Mouse (Mus musculus): ENCODE measurements around the gene Bcl11a. TPM values are rescaled to one million over a fixed set of nuclear protein-coding genes. Genes with fewer than 3 reads are reported as not detected.
"Not testable (repeated sequence)": the region's sequence is repeated elsewhere in the genome, so short reads cannot be mapped to it uniquely, and the experiment has no call there.

Gene Bcl11a
- polyA plus RNA-seq, 1 experiment from 2014 or later = 117 TPM

DNA sequence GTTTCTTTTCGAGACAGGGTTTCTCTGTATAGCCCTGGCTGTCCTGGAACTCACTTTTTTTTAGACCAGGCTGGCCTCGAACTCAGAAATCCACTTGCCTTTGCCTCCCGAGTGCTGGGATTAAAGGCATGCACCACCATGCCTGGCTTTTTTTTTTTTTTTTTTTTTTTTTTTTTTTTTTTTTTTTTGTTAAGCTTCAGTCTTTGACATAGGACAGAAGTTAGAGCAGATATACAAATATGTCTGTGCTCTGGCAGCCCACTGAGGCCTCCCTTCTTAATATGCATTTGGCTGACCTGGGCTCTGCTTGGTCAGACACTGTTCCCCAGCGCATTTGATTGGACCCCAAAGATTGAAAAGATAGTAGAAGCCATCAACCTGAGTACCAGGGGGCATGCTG, 51.0 kb downstream of the Bcl11a start:
- not testable (repeated sequence) for ATAC-seq (ENCODE audit: low FRiP score, low TSS enrichment); H3K36me3 ChIP-seq (ENCODE audit: control insufficient read depth, insufficient read depth, low read length); H3K4me2 ChIP-seq (ENCODE audit: low read length); H3K27me3 ChIP-seq (ENCODE audit: control insufficient read depth, insufficient read depth, low read length); H3K4me3 ChIP-seq (replicated peaks; ENCODE audit: low read depth, low read length); H3K9me3 ChIP-seq (ENCODE audit: control insufficient read depth, low read length); DNase-seq; H3K9ac ChIP-seq (replicated peaks; ENCODE audit: low read length)
- Histone ChIP-seq H3K4me1 (ENCODE audit: control insufficient read depth, insufficient read depth, low read length) (peaks cover 17% of the 10 kb centered on the region; the same call in 1 of the 2 replicates), H3K27ac (replicated peaks; ENCODE audit: low read depth, low read length) (0 out of 2 replicates have a peak overlapping the region, but pooled peaks have one; percentile 13)
- WGBS = 81% methylated on average over 4 of the region's 4 CpGs

DNA sequence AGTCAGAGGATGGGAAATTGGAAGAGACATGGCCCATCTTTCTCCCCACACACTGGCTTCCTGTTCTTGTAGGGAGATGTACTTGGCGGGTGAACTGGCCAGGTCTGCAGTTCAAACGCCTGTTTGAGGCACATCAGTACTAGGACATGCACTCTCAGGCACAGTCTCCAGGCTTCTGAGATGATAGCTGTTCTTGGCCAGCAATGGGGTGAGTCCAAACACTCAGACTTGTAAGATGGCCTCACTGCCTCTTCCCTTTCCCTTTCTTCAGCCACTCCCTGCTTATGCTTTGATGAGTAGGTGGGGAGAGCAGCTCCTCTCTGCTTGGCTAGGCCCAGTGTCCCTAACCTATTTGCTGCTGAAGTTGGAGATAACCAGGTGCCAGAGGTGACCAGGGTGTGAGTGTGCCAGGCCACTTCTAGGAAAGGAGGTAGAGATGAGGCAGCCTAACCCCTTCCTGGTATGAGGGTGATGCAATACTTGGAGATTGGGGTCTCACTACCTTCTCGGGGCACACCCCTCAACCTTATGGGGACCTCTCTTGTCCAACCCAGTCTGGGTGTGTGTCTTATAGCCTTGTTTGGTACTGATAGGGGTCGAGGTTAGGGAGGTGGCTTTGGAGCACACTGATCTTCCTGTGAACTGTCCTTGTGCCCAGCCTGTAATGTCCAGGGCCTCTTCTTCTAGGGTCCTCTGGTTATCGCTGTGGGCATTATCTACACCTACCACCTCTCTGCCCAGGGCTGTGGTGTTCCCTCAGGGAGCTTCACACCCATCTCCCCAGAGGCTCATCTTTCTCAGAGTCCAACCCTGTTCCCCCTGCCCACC, 51.7 kb downstream of the Bcl11a start:
- no peak for ATAC-seq (ENCODE audit: low FRiP score, low TSS enrichment)
- Histone ChIP-seq H3K27ac (replicated peaks; ENCODE audit: low read depth, low read length) (0 out of 2 replicates have a peak overlapping the region, but pooled peaks have one; percentile 13), H3K4me3 (replicated peaks; ENCODE audit: low read depth, low read length) (no peak overlapping the region), H3K36me3 (ENCODE audit: control insufficient read depth, insufficient read depth, low read length) (no peaks in the 10 kb centered on the region), H3K9ac (replicated peaks; ENCODE audit: low read length) (no peak overlapping the region), H3K4me2 (ENCODE audit: low read length) (no peak overlapping the region), H3K27me3 (ENCODE audit: control insufficient read depth, insufficient read depth, low read length) (no peaks in the 10 kb centered on the region), H3K4me1 (ENCODE audit: control insufficient read depth, insufficient read depth, low read length) (peaks cover 17% of the 10 kb centered on the region; the same call in 1 of the 2 replicates), H3K9me3 (ENCODE audit: control insufficient read depth, low read length) (no peaks in the 10 kb centered on the region)
- WGBS = 95% methylated on average over 5 of the region's 5 CpGs
- DNase-seq = no peak

DNA sequence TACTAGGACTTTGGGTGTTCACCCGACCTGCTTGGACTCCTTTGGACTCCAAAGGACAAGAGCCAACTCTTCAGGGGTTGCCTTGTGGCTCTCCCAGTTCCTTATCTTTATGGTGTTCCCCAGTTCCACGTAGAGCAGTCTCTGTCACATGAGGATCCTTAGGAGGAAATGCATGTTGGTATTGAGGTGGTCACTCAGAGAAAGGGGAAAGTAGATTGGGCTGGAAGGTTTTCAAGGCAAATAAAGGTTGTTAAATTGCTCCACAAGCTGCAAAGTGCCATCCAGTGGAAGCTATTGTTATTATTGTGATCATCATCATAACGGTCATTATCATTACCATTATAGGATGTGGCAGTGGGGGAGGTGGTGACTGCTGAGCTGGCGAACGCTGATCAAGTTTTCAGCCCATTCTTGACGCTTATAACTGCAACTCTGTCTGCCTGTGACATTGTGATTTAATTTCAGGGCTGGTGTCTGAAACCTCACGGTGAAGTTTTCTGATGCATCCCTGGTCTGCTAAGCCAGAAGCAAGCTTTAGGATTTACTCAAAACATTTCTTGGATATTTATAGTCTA, 52.4 kb downstream of the Bcl11a start:
- Histone ChIP-seq H3K27me3 (ENCODE audit: control insufficient read depth, insufficient read depth, low read length) (no peaks in the 10 kb centered on the region), H3K4me1 (ENCODE audit: control insufficient read depth, insufficient read depth, low read length) (peaks cover 17% of the 10 kb centered on the region; the same call in 1 of the 2 replicates), H3K27ac (replicated peaks; ENCODE audit: low read depth, low read length) (no peak overlapping the region), H3K9me3 (ENCODE audit: control insufficient read depth, low read length) (no peaks in the 10 kb centered on the region), H3K4me3 (replicated peaks; ENCODE audit: low read depth, low read length) (no peak overlapping the region), H3K36me3 (ENCODE audit: control insufficient read depth, insufficient read depth, low read length) (no peaks in the 10 kb centered on the region), H3K9ac (replicated peaks; ENCODE audit: low read length) (no peak overlapping the region), H3K4me2 (ENCODE audit: low read length) (no peak overlapping the region)
- 83% methylated on average over 7 of the region's 7 CpGs for WGBS
- DNase-seq (no peak), ATAC-seq (ENCODE audit: low FRiP score, low TSS enrichment) (no peak)

DNA sequence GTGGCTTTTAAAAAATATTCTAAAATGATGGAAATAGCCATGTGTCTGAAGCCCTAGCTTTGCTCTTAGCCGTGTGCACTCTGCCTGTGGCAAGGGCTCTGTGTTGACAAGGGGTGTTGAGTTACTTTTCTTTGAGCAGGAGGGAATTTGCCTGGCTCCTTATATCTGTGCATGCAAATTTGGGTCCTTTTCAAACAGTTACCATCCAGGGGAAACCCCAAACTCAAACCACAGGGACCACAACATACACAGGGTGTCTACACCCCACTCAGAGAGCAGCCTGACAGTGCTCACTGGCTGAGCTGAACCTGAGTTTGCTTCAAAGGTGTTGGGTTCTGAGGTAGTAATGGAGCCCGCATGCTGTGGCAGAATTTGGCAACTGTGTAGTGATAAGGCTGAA, 54.0 kb downstream of the Bcl11a start:
- H3K9me3 ChIP-seq (ENCODE audit: control insufficient read depth, low read length) = no peaks in the 10 kb centered on the region
- 90% methylated on average over 2 of the region's 2 CpGs for WGBS
- ATAC-seq (ENCODE audit: low FRiP score, low TSS enrichment) (no peak), DNase-seq (no peak)
- H3K4me2 ChIP-seq (ENCODE audit: low read length) = no peak overlapping the region
- H3K27me3 ChIP-seq (ENCODE audit: control insufficient read depth, insufficient read depth, low read length) = no peaks in the 10 kb centered on the region
- no peaks in the 10 kb centered on the region for H3K36me3 ChIP-seq (ENCODE audit: control insufficient read depth, insufficient read depth, low read length)
- H3K9ac ChIP-seq (replicated peaks; ENCODE audit: low read length) = no peak overlapping the region
- H3K4me3 ChIP-seq (replicated peaks; ENCODE audit: low read depth, low read length) = no peak overlapping the region
- no peak overlapping the region for H3K27ac ChIP-seq (replicated peaks; ENCODE audit: low read depth, low read length)
- peaks cover 15% of the 10 kb centered on the region; the same call in 1 of the 2 replicates for H3K4me1 ChIP-seq (ENCODE audit: control insufficient read depth, insufficient read depth, low read length)

DNA sequence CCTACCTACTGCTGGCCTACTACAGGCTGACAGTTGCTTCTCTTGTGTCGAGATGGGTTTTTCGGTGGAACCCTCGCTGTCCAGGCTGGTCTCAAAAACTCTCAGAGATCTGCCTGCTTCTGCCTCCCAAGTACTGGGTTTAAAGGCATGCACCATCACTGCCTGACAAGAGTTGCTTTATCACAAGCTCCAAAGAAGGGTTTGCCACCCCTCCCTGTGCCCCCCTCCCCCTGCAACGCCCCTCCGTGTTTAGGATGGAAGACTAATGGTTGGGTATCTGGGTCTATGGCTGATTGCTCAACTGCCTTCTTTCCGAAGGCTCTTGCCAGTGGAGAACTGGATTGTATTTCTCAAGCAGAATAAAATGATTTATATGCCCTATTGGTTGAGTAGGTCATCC, 54.5 kb downstream of the Bcl11a start:
- no peak overlapping the region for H3K4me2 ChIP-seq (ENCODE audit: low read length)
- ATAC-seq (ENCODE audit: low FRiP score, low TSS enrichment) (no peak), DNase-seq (no peak)
- no peaks in the 10 kb centered on the region for H3K36me3 ChIP-seq (ENCODE audit: control insufficient read depth, insufficient read depth, low read length)
- H3K4me3 ChIP-seq (replicated peaks; ENCODE audit: low read depth, low read length) = no peak overlapping the region
- no peak overlapping the region for H3K27ac ChIP-seq (replicated peaks; ENCODE audit: low read depth, low read length)
- 97% methylated on average over 6 of the region's 6 CpGs for WGBS
- no peaks in the 10 kb centered on the region for H3K27me3 ChIP-seq (ENCODE audit: control insufficient read depth, insufficient read depth, low read length)
- no peaks in the 10 kb centered on the region for H3K9me3 ChIP-seq (ENCODE audit: control insufficient read depth, low read length)
- peaks cover 13% of the 10 kb centered on the region; the same call in 1 of the 2 replicates for H3K4me1 ChIP-seq (ENCODE audit: control insufficient read depth, insufficient read depth, low read length)
- no peak overlapping the region for H3K9ac ChIP-seq (replicated peaks; ENCODE audit: low read length)

DNA sequence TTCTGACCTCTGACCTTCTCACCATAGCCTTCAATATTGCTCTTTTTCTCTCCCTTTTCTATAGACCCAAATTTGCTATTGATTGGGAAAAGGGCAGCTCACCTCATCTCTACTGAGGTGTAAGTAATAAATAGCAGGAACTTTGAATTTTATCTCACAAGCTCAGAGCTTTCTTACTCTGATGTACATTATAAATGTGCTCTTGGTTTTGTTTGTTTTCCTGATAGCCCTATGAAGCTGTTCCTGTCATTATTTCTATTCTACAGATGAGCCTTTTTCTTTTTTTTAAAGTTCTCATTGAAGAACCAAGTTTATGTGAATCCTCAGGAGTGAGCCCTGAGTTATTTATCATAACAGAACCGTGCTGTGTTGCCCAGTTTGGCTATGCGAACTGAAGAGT, 55.0 kb downstream of the Bcl11a start:
- H3K36me3 ChIP-seq (ENCODE audit: control insufficient read depth, insufficient read depth, low read length) = no peaks in the 10 kb centered on the region
- H3K4me3 ChIP-seq (replicated peaks; ENCODE audit: low read depth, low read length) = no peak overlapping the region
- H3K9ac ChIP-seq (replicated peaks; ENCODE audit: low read length) = no peak overlapping the region
- 86% methylated on average over 2 of the region's 2 CpGs for WGBS
- H3K27ac ChIP-seq (replicated peaks; ENCODE audit: low read depth, low read length) = no peak overlapping the region
- DNase-seq (no peak), ATAC-seq (ENCODE audit: low FRiP score, low TSS enrichment) (no peak)
- H3K4me2 ChIP-seq (ENCODE audit: low read length) = no peak overlapping the region
- no peaks in the 10 kb centered on the region for H3K27me3 ChIP-seq (ENCODE audit: control insufficient read depth, insufficient read depth, low read length)
- peaks cover 10% of the 10 kb centered on the region; the same call in 1 of the 2 replicates for H3K4me1 ChIP-seq (ENCODE audit: control insufficient read depth, insufficient read depth, low read length)
- no peaks in the 10 kb centered on the region for H3K9me3 ChIP-seq (ENCODE audit: control insufficient read depth, low read length)

DNA sequence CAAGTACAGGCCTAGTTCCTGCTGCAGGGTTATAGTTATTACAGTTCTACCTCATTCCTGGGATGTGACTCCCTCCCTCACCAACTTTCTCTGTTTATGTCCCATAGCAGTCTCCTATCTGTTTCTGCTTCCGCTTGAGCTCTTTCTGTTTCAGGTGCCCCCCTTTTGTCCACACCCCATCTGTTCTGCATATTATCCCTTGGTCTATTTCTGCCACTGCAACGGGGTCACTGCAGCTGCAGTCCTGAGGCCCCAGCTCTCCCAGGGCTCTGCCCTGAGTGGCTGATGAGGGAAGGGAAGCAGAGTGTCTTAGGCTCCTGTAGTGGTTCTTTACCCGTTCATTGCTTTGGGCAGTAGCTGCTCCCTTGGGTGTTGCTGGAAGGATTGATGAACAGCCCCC, 55.6 kb downstream of the Bcl11a start:
- H3K36me3 ChIP-seq (ENCODE audit: control insufficient read depth, insufficient read depth, low read length) = no peaks in the 10 kb centered on the region
- H3K9ac ChIP-seq (replicated peaks; ENCODE audit: low read length) = no peak overlapping the region
- no peak for DNase-seq
- WGBS = 53% methylated on average over 3 of the region's 3 CpGs
- H3K4me2 ChIP-seq (ENCODE audit: low read length) = no peak overlapping the region
- no peaks in the 10 kb centered on the region for H3K27me3 ChIP-seq (ENCODE audit: control insufficient read depth, insufficient read depth, low read length)
- H3K4me1 ChIP-seq (ENCODE audit: control insufficient read depth, insufficient read depth, low read length) = peaks cover 10% of the 10 kb centered on the region; the same call in 1 of the 2 replicates
- no peak overlapping the region for H3K27ac ChIP-seq (replicated peaks; ENCODE audit: low read depth, low read length)
- no peak; the same call in 1 of the 2 replicates for ATAC-seq (ENCODE audit: low FRiP score, low TSS enrichment)
- H3K9me3 ChIP-seq (ENCODE audit: control insufficient read depth, low read length) = no peaks in the 10 kb centered on the region
- no peak overlapping the region for H3K4me3 ChIP-seq (replicated peaks; ENCODE audit: low read depth, low read length)

DNA sequence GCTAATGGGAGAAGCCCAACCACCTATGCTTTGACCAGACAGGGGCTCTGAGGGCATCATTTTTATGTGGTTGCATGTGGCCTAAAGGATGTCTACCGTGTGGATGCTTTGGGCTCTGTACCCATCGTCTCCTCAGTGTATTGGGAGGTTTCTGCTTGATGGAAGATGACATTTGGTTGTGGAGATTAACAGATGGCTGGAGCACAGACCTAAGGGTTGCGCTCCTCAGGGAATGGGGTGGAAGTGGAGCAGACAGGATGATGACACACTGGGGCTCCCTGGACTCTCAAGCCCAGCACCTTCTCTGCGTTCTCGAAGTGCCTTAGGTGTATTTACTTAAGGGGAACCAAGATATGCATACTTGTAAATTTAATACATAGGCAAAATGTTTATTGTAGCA, 56.1 kb downstream of the Bcl11a start:
- H3K36me3 ChIP-seq (ENCODE audit: control insufficient read depth, insufficient read depth, low read length) = no peaks in the 10 kb centered on the region
- H3K9me3 ChIP-seq (ENCODE audit: control insufficient read depth, low read length) = no peaks in the 10 kb centered on the region
- no peak overlapping the region; the same call in 1 of the 2 replicates for H3K27ac ChIP-seq (replicated peaks; ENCODE audit: low read depth, low read length)
- 62% methylated on average over 5 of the region's 5 CpGs for WGBS
- no peak; the same call in 1 of the 2 replicates for ATAC-seq (ENCODE audit: low FRiP score, low TSS enrichment)
- H3K4me3 ChIP-seq (replicated peaks; ENCODE audit: low read depth, low read length) = no peak overlapping the region
- DNase-seq = no peak
- no peak overlapping the region for H3K9ac ChIP-seq (replicated peaks; ENCODE audit: low read length)
- H3K4me1 ChIP-seq (ENCODE audit: control insufficient read depth, insufficient read depth, low read length) = peaks cover 10% of the 10 kb centered on the region; the same call in 1 of the 2 replicates
- no peaks in the 10 kb centered on the region for H3K27me3 ChIP-seq (ENCODE audit: control insufficient read depth, insufficient read depth, low read length)
- H3K4me2 ChIP-seq (ENCODE audit: low read length) = no peak overlapping the region

All from midbrain, embryonic 14.5 days (tissue).